Mouse (Mus musculus) myocyte (in vitro differentiated cells): ENCODE data around the gene Ccdc102a. TPM values are rescaled to one million over a fixed set of nuclear protein-coding genes. Genes with fewer than 3 reads are reported as not detected.

Source experiments
- H3K27me3 ChIP-seq: one replicate; pipeline ENCODE4 v1.6.1; 2011; ENCODE audit not compliant: control insufficient read depth, insufficient read depth, insufficient read length
- H3K36me3 ChIP-seq: one replicate; pipeline ENCODE4 v1.6.1; 2011; ENCODE audit not compliant: control insufficient read depth, insufficient read depth
- H3K4me2 ChIP-seq: one replicate; pipeline ENCODE4 v1.6.1; 2011; ENCODE audit warnings: low read depth, control low read depth
- H3K4me3 ChIP-seq: one replicate; pipeline ENCODE4 v1.5.1; 2011; ENCODE audit warnings: mild to moderate bottlenecking, control low read depth, moderate library complexity
- H3K79me2 ChIP-seq: one replicate; pipeline ENCODE4 v1.6.1; 2011; ENCODE audit not compliant: control insufficient read depth, insufficient read depth
- H3ac ChIP-seq: one replicate; pipeline ENCODE4 v1.6.1; 2011; ENCODE audit not compliant: control insufficient read depth, insufficient read length
- CEBPB ChIP-seq: IDR thresholded peaks from 2 replicates; pipeline ENCODE4 v1.6.1; 2011; ENCODE audit warnings: mild to moderate bottlenecking, moderate library complexity; ENCODE audit not compliant: poor library complexity, insufficient read depth, severe bottlenecking
- E2F4 ChIP-seq: IDR thresholded peaks from one replicate; pipeline ENCODE4 v1.6.1; 2011; ENCODE audit warnings: mild to moderate bottlenecking, control low read depth, moderate library complexity; ENCODE audit not compliant: insufficient read depth
- MAX ChIP-seq: IDR thresholded peaks from one replicate; pipeline ENCODE4 v1.6.1; 2011; ENCODE audit warnings: low read depth, mild to moderate bottlenecking, control low read depth
- MYOD1 ChIP-seq, 3 experiments: IDR thresholded peaks; one replicate each; pipeline ENCODE4 v1.6.1; 2011; ENCODE audit warnings: control low read depth in 2 of 3, low read depth in 2 of 3, mild to moderate bottlenecking in 2 of 3, moderate library complexity in 1 of 3; ENCODE audit not compliant: insufficient read length in 2 of 3, control insufficient read depth in 1 of 3
- MYOG ChIP-seq, 3 experiments: IDR thresholded peaks; one replicate each; pipeline ENCODE4 v1.6.1; 2011; ENCODE audit warnings: control low read depth in 2 of 3, low read depth in 2 of 3, mild to moderate bottlenecking in 2 of 3; ENCODE audit not compliant: insufficient read length in 2 of 3, control insufficient read depth in 1 of 3, insufficient read depth in 1 of 3
- POLR2A ChIP-seq: IDR thresholded peaks from one replicate; pipeline ENCODE4 v1.6.1; 2011; ENCODE audit warnings: low read depth, mild to moderate bottlenecking, control low read depth, moderate library complexity; ENCODE audit not compliant: insufficient read length
- POLR2AphosphoS2 ChIP-seq: IDR thresholded peaks from one replicate; pipeline ENCODE4 v1.6.1; 2011; ENCODE audit warnings: low read depth, control low read depth; ENCODE audit not compliant: insufficient read length
- REST ChIP-seq: IDR thresholded peaks from one replicate; pipeline ENCODE4 v1.6.1; 2011; ENCODE audit warnings: mild to moderate bottlenecking, control low read depth, moderate library complexity; ENCODE audit not compliant: insufficient read depth, insufficient read length
- SRF ChIP-seq: IDR thresholded peaks from one replicate; pipeline ENCODE4 v1.6.1; 2011; ENCODE audit warnings: low read depth; ENCODE audit not compliant: control insufficient read depth, insufficient read length
- TCF12 ChIP-seq: IDR thresholded peaks from one replicate; pipeline ENCODE4 v1.6.1; 2011; ENCODE audit warnings: mild to moderate bottlenecking, control low read depth; ENCODE audit not compliant: poor library complexity, insufficient read depth, severe bottlenecking
- TCF3 ChIP-seq: IDR thresholded peaks from one replicate; pipeline ENCODE4 v1.6.1; 2011; ENCODE audit warnings: low read depth, control low read depth; ENCODE audit not compliant: insufficient read length
- USF1 ChIP-seq: IDR thresholded peaks from one replicate; pipeline ENCODE4 v1.6.1; 2011; ENCODE audit warnings: low read depth, mild to moderate bottlenecking, control low read depth, moderate library complexity
- polyA plus RNA-seq: library from polyadenylated mRNA; unstranded; fragments of >200 nt; fragmentation: generic; extraction: Trizol; gene quantifications from one replicate; pipeline ENCODE4 v1.2.1, GENCODE M21; 2012; ENCODE audit warnings: missing spikeins

The Ccdc102a gene
- polyA plus RNA-seq, 1 experiment = 16.3 TPM

DNA sequence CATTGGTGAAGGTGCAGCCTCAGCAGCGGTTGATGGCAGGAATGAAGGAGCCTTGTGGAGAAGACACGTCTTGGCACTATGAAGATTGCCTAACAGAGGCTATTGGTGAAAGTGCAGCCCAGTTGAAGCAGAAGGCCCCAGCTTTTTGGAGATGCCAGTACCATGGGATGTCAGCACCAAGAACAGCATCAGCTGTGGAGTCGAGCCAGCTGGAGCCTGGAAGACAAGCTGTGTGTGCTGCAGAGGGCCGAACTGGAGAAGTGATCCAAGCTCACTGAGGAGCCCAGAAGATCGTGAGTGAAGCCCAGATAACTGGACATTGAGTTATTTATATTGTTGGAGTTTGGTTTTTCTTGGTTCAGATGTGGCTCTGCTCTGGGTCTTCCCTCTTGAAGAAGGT, 34.2 kb upstream of the Ccdc102a start:
- no peaks in the 10 kb centered on the region for H3K36me3 ChIP-seq
- no peak overlapping the region for H3K4me2 ChIP-seq
- H3K4me3 ChIP-seq = no peak overlapping the region
- no peak for TF ChIP-seq CEBPB
- TF ChIP-seq REST = peak; percentile 60
- H3K27me3 ChIP-seq = no peaks in the 10 kb centered on the region
- no peaks in the 10 kb centered on the region for H3K79me2 ChIP-seq
- no peak overlapping the region for H3ac ChIP-seq

DNA sequence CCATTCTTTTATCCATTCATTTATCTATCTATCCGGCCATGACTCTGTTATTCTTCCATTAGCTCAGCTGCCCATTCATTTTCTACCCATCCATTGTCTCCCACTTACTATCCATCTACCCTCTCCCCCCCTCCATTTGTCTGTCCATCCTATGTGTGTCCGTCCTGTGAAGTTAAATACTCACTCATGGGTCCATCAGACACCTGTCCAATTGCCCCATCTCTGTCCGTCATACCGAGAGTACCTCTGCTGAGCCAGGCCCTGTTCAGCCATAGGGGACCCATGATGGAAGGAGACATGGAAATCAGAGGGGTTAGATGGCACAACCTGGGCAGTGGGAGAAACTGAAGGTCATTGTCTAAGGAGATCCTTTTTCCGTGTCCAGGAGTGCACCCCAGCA, 32.6 kb upstream of the Ccdc102a start:
- H3K27me3 ChIP-seq = no peaks in the 10 kb centered on the region
- H3K4me3 ChIP-seq = no peak overlapping the region
- TF ChIP-seq E2F4 (no peak), MAX (no peak), POLR2A (no peak), MYOD1 (IDR thresholded peaks at IDR 0.05; ENCODE audit: control insufficient read depth in 1 of 3, insufficient read length in 2 of 3, low read depth in 2 of 3) (no peak), SRF (no peak), CEBPB (no peak), MYOG (IDR thresholded peaks at IDR 0.05; ENCODE audit: control insufficient read depth in 1 of 3, insufficient read depth in 1 of 3, insufficient read length in 2 of 3, low read depth in 2 of 3) (no peak), TCF3 (no peak), USF1 (no peak), POLR2AphosphoS2 (no peak), REST (no peak), TCF12 (no peak)
- no peak overlapping the region for H3ac ChIP-seq
- no peak overlapping the region for H3K4me2 ChIP-seq
- no peaks in the 10 kb centered on the region for H3K36me3 ChIP-seq
- no peaks in the 10 kb centered on the region for H3K79me2 ChIP-seq

DNA sequence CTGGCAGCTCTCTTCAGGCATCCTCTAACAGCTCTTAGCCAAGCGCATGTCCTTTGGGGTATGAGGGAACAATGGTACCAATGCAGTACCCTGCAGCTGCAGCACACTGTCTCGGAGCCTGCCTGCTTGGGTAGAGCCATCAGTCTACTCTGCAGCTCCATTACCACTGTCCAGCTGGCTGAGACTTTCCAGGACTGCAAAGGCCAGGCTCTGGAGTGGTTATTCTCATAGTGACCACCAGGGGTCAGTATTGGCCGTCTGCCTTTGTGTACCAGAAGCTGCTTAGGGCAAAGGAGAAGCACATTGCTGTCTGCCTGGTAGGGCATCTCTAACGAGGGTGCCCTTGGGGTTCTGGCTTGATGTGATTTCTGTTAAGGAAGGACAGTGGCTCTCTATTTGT, 32.1 kb upstream of the Ccdc102a start:
- TF ChIP-seq E2F4 (no peak), USF1 (no peak), MAX (no peak)
- no peaks in the 10 kb centered on the region for H3K36me3 ChIP-seq
- H3K4me3 ChIP-seq = no peak overlapping the region

DNA sequence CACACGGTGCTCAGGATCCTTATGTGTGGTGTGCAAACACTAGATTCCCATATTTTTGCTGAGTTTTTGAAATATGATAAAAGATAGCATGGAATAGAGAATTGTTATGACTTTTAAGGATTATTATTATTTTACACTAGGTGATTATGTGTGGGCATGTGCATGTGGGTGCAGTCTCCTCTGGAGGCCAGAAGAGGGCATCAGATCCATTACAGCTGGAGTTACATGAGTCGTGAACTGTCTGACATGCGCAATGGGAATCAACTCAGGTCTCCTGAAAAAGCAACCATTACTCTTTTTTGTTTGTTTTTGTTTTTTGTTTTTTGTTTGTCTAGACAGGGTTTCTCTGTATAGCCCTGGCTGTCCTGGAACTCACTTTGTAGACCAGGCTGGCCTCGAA, 31.1 kb upstream of the Ccdc102a start:
- TF ChIP-seq TCF12 (no peak), MYOD1 (IDR thresholded peaks at IDR 0.05; ENCODE audit: control insufficient read depth in 1 of 3, insufficient read length in 2 of 3, low read depth in 2 of 3) (no peak), MYOG (IDR thresholded peaks at IDR 0.05; ENCODE audit: control insufficient read depth in 1 of 3, insufficient read depth in 1 of 3, insufficient read length in 2 of 3, low read depth in 2 of 3) (no peak), USF1 (no peak), SRF (no peak), TCF3 (no peak), POLR2AphosphoS2 (no peak), REST (no peak), CEBPB (no peak), POLR2A (no peak), MAX (no peak), E2F4 (no peak)
- H3K4me2 ChIP-seq = no peak overlapping the region
- no peaks in the 10 kb centered on the region for H3K36me3 ChIP-seq
- no peaks in the 10 kb centered on the region for H3K79me2 ChIP-seq
- no peak overlapping the region for H3ac ChIP-seq
- H3K4me3 ChIP-seq = no peak overlapping the region
- no peaks in the 10 kb centered on the region for H3K27me3 ChIP-seq

More for the DNA sequence above, 32.1 kb upstream of the Ccdc102a start:
- Histone ChIP-seq H3ac (no peak overlapping the region), H3K4me2 (no peak overlapping the region), H3K27me3 (no peaks in the 10 kb centered on the region), H3K79me2 (no peaks in the 10 kb centered on the region)

DNA sequence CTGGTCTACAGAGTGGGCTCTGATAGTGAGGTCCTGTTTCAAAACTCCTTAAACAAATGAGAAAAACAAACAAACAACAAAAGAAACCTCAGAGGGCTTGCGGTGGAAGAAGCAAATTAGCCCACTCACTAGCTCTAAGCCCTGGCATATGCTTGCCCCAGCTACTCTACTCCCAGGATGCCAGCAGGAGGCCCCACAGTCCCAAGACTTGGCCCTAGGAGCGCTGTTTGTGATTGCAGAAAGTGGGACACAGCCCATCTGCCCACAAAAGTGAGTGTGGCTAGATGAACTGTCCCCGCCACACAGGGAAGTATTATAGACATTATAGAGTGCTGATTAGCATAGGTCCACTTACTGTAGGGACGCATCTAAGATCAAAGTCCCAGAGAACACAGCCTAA, 30.5 kb upstream of the Ccdc102a start:
- Histone ChIP-seq H3K27me3 (no peaks in the 10 kb centered on the region), H3K4me2 (no peak overlapping the region), H3K79me2 (no peaks in the 10 kb centered on the region), H3K36me3 (no peaks in the 10 kb centered on the region), H3ac (no peak overlapping the region), H3K4me3 (no peak overlapping the region)
- no peak for TF ChIP-seq E2F4
- TF ChIP-seq MYOD1 (IDR thresholded peaks at IDR 0.05; ENCODE audit: control insufficient read depth in 1 of 3, insufficient read length in 2 of 3, low read depth in 2 of 3) = no peak
- TF ChIP-seq MAX = no peak
- TF ChIP-seq MYOG (IDR thresholded peaks at IDR 0.05; ENCODE audit: control insufficient read depth in 1 of 3, insufficient read depth in 1 of 3, insufficient read length in 2 of 3, low read depth in 2 of 3) = no peak
- no peak for TF ChIP-seq POLR2AphosphoS2
- no peak for TF ChIP-seq USF1
- no peak for TF ChIP-seq REST
- no peak for TF ChIP-seq TCF3
- TF ChIP-seq SRF = no peak
- TF ChIP-seq POLR2A = no peak
- no peak for TF ChIP-seq TCF12
- no peak for TF ChIP-seq CEBPB

DNA sequence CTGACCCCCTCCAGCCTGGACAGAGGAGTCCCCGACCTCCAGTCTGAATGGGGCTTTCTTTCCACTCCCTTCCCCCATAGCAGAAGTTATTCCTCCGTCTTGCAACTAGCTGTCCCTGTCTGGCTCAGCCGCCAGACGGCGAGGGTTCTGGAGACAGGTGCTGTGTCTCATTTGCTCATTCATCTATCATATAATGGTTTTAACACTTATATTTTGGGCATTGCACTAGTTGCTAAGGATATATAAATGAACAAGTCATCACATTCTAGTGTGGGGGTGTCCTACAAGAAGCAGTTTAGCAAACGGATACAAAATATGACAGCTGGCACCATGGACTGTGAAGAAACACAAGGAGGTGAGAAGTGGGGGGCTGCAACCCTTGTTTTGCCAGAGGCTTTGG, 27.3 kb upstream of the Ccdc102a start:
- Histone ChIP-seq H3K36me3 (no peaks in the 10 kb centered on the region), H3K4me2 (no peak overlapping the region), H3K79me2 (no peaks in the 10 kb centered on the region), H3ac (no peak overlapping the region), H3K27me3 (no peaks in the 10 kb centered on the region), H3K4me3 (no peak overlapping the region)
- TF ChIP-seq MYOD1 (IDR thresholded peaks at IDR 0.05; ENCODE audit: control insufficient read depth in 1 of 3, insufficient read length in 2 of 3, low read depth in 2 of 3) (peak in 1 of 3 experiments; percentile 46), CEBPB (no peak)
